Mouse (Mus musculus): ENCODE data around the gene Nek10. TPM values are rescaled to one million over a fixed set of nuclear protein-coding genes. Genes with fewer than 3 reads are reported as not detected.
"Not testable (repeated sequence)": the region's sequence is repeated elsewhere in the genome, so short reads cannot be mapped to it uniquely, and the experiment has no call there.

Nek10 gene
- under 1 TPM in 1 of 2 experiments, not detected in 1; 0.05 TPM for polyA plus RNA-seq (2017; shearing (Covaris generic))

GRCm38 (mm10) chr14:14803115-14803514 lies at the start of gene Nek10:
Gene Nek10, plus strand, starts transcription at chr14:14803415.
- ATAC-seq: not testable (repeated sequence)

- no peak for ATAC-seq
These were observed 22.0 kb upstream of the Nek10 start for GRCm38 (mm10) chr14:14781169-14781568.

DNA sequence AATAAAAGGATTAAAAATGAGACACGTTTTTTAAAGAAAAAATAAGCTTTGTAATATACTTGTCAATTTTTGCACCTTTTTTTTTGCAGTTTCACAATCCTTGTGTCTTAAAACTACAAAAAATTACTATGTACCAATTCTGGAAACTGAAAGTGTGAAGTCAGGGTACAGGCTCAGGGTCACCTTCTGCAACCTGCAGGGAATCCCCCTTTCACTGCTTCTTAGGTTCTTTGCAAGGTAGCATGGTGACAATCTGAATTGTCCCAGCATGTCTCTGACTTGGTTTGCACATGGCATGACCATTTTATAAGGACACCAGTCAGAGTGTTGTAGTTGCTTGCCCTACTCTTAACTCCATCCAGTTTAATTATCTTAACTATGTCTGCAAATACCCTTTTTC lies 19.0 kb upstream of the Nek10 start:
- no peak for ATAC-seq

DNA sequence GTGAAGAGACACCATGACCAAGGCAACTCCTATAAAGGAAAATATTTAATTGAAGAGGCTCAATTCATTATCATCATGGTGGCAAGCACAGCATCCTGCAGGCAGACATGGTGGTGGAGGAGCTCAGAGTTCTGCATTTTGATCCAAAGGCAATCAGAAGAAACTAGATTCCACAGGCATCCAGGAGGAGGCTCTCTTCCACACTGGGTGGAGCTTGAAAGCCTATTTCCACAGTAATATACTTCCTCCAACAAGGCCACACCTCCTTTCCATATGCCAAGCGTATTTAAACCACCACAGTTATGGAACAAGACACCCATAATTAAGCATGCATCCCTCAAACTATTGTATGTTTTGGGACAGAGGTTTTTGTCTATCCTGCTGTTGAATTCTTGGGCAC lies 16.2 kb upstream of the Nek10 start:
- ATAC-seq: no peak

DNA sequence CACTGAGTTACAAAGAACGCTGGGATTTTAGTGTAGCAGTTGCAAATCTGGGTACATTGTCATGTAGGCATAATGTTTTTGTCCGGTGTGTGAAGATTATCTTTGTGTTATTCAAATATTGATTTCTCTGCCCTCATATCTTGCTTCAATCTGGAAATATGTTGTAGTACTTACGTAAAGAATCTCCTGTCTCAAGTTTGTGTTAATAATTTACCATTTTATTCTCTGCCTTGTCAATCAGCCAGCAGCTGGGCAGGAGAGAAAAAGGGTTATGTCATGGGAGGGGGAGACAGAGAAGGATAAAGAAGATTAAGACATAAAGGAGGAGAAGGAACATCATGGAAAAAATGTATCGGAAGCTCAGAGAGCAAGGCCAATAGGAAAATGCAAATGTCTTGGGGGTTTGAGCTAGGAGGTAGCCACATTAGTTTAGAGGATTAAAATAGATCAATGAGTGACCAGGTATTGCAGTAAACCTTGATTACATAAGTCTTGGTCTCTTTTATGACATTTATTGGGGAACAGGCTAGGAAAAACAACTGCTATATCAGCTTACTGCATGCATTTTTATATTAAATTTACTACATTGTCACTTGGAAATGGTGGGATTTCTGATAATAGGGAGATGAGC lies 13.3 kb upstream of the Nek10 start:
- no peak for ATAC-seq

GRCm38 (mm10) chr14:14799861-14800260 lies 3.4 kb upstream of the Nek10 start:
- ATAC-seq: no peak

DNA sequence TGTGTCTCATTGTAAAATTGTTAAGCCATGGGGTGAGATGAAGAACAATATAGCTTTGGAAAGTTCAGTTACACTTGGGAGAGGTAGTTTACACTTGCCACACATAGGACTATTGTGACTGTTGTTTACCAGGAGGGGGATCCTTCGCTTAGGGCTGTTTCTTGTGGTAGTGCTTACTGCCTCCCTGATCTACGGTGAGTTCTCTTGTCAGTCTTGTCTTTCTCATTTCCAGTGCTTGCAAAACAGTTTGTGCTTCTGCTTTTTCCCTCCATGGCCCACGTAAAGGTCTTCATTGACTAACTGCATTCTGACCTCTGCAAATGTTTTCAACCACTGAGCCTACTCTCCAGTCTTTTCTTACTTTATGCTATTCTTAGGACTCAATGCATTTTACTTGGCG lies 2.9 kb upstream of the Nek10 start:
- no peak for ATAC-seq

DNA sequence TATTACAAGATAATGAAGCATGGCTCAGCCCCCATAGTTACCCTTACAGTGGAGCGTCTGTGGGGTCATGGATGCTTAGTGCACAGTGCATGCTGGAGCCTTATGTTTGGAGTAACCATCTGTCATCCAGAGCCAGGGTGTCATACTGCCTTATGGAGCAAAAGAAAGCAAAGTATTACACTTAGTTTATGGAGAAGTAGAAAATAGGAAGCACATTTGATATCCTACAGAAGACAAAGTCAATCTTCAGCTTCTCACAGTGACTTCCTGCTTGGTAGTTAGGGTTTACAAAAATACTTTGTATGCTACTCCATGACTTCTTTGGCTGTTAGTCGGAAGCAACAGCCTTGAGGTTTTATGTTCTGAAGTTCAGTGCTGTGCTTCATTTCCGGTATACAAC lies 2.4 kb upstream of the Nek10 start:
- ATAC-seq: peak; percentile 55

GRCm38 (mm10) chr14:14803921-14804517 lies 804 bp downstream of the Nek10 start:
- ATAC-seq: no peak

GRCm38 (mm10) chr14:14804518-14805212 lies 1.4 kb downstream of the Nek10 start:
- ATAC-seq: no peak

GRCm38 (mm10) chr14:14832520-14833240 lies 29.5 kb downstream of the Nek10 start:
- ATAC-seq: no peak

DNA sequence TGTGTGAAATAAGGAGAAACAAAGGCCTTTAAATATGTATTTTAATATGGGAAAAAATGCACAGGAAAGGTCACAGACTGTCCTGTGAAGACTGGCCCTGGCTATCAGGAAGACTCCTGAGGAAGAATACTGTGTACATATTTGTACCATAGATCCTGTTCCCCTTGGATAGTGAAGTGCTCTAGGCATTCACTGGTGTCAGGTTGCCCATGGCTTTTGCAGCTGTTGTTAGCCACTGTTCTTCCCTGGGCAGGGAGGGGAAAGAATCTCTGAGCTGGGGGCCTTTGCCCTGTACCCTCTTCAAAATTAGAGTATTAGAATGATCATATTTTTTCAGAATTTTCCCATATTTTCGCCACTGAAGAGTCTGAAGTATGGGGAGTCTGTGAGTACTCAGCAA lies 30.3 kb downstream of the Nek10 start:
- no peak for ATAC-seq

- no peak for ATAC-seq
These were observed 31.1 kb downstream of the Nek10 start for GRCm38 (mm10) chr14:14834266-14834665.

- ATAC-seq: no peak
These were observed 34.4 kb downstream of the Nek10 start for GRCm38 (mm10) chr14:14837627-14838026.

GRCm38 (mm10) chr14:14838109-14838508 lies 34.9 kb downstream of the Nek10 start:
- ATAC-seq: no peak

GRCm38 (mm10) chr14:14842734-14843530 lies 39.7 kb downstream of the Nek10 start:
- ATAC-seq: no peak

- no peak for ATAC-seq
These were observed 49.6 kb downstream of the Nek10 start for GRCm38 (mm10) chr14:14852838-14853237.

DNA sequence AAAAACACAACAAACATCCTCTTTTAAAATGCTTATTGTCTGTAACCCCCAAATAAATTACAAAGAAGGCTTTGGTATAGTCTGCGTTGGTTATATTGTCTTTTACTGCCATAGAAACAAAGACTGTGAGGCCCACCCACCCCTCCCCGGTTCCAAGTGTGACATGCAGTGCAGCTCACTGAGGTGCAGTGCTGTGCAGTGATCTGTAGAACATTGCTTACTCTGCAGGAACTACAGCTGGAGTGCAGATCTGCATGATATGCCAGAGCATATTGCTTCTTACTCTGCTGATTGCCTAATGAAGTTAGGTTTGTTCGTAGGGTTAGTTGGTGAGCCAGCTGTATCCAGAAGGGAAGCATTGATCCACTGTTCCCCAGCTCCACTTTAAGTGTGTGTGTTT lies 57.1 kb downstream of the Nek10 start:
- ATAC-seq: no peak

DNA sequence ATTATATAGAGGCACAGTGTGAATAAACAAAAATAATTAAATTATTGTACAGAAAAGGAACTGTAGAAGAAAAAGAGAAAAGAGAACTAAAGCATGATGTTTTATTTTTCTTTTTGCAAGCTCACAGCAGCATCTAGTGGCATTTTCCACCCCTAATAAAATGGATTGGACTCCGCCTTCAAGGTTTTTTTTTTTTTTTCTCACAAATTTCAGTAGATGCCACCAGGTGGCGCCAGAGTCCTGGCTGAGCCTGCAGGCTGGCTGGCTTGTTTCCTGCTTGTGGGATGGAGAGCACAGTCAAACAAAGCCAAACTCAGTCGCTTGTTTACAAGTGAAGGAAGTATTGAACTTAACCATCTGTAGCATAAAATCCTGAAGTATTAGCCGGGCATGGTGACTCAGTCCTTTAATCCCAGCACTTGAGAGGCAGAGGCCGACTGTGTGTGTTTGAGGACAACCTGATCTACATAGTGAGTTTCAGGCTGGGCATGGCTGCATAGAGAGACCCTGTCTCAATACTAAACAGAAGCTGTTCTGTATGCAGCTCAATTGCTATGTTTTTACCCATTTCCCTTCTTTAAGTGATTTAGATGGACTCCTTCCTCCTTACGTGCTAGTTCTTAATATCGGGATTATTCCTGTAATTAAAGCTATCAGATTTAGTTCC lies 60.6 kb downstream of the Nek10 start:
- ATAC-seq: peak; percentile 92

DNA sequence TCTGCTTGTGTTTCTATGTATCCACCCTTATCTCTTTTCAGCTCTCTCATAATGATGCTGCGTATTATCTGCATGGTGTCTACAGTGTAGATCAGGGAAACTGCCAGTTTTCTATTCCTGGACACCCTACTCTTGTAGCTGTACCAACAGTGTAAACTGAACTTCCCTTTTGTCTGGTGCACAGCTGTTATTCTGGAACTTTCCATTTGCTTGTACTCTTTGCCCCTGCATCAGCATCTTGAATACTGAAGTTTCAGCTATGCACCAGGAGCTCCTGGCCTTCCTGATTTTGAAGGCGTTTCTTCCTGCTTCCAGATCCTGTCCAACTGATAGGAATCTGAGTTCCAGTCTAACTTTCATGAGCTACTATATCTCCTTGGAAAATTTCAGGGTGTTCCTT lies 66.0 kb downstream of the Nek10 start:
- ATAC-seq: no peak

DNA sequence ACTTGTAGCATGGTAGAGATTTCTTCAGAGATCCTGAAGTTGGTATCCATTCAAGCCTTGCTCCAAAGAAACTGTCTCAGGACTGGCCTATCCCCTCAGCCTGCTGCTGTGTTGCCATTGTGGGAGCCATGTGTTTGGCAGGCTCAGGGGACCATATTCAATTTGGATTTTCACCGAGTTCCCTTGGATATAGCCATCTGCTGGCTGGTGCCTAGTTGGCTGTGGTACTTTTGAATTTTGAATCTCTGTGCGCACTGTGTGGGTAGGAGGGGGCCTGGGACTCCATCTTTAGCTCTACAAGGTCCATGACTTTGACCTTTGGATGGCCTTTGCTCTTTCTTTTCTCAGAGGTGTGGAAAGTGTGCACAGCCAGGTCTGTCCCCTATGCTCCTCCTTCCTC lies 66.8 kb downstream of the Nek10 start:
- ATAC-seq: no peak

DNA sequence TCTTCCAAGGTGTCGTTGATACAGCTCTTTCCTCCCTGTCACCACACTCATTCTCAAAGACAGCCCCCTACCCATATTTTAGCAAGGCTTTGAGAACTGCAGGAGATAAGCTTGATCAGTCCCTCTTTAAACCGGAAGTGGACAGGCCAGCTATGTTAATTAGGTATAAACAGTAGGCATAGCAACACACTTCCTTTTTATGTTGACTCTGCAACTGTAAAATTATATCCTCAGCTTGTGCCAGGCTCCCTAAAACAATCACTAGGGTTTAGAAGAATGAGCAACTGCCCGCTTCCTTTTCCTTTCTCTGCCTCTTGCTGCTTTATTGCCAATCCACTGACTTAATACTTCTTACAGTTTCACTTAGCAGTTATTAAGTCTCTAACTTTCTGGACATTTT lies 67.2 kb downstream of the Nek10 start:
- peak; percentile 37 for ATAC-seq
